Mouse (Mus musculus) layer of hippocampus, postnatal 25 days (tissue): ENCODE measurements at regions not wholly inside any gene's neighbourhood (a gene's known extent, or its start where the extent isn't known, plus 50 kb on each side); places are given as distances from the start of the nearest gene placed in this dataset.
A peak's percentile ranks its signal among the peaks of the same experiment; 100 is the strongest.

Experiments used
- DNase-seq, 2 experiments: peaks; one replicate each; pipeline ENCODE4 v3.0.0; 2022; ENCODE audit warnings: mixed read lengths in 2 of 2, low spot score in 1 of 2; ENCODE audit errors: extremely low spot score in 1 of 2

DNA sequence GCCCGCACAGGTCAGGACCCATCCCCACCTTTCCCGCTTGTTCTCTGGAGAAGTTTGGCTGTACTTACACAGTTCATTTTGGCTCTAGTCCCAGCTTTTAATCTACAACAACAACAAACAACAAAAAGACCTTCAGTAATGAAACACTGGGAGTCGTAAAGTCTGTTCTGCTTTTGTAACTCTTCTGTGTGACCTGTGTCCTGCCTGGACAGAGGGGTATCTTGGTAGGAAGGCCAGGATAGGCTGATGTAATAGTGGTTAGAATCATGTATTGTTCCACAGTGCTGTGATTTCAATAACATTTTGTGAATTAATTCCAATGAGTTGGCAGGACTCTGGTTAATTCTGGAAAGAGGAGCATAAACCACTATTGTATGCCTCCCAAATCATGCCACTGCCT, 136.9 kb downstream of the Barhl2 start:
- no peak for DNase-seq

DNA sequence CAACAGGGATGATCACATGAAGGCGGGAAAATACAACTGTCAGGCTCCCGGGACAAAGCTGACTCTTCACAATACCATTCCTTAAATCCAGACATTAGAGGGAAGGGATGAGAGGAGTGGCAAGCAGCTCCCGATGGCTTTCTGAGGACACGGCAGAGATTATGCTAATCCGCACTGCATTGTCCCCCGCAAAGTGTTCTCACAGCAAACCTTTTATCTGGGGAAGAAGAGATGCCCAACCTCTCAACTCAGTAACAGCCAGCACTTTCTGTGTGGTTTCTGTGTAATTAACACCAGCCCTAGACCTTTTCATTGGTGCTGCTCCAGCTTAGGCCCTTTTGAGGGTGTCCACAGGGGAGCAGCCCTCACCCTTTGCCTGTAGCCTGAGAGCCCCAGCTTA, 137.9 kb downstream of the Barhl2 start:
- DNase-seq, result no peak

DNA sequence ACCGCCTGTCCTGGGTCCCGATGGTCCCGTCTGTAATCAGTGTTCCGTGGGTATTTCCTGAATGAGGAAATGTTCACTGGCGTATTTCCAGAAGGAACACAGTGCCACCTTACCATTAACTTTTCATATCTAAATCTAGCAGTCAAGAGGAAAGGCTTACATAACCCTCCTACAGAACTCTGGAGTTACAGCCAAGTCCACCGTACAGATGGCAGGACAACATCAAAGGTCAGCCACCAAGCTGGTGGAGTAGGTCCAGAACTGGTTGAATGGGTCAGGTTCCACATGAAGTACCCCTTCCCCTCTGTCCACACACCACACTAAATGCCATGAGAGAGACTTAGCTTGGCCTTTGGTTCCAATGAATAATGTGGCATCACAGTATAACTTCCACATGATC, 139.7 kb downstream of the Barhl2 start:
- no peak for DNase-seq

GRCm38 (mm10) chr5:106313874-106314273, 144.1 kb downstream of the Barhl2 start:
- no peak for DNase-seq

DNA sequence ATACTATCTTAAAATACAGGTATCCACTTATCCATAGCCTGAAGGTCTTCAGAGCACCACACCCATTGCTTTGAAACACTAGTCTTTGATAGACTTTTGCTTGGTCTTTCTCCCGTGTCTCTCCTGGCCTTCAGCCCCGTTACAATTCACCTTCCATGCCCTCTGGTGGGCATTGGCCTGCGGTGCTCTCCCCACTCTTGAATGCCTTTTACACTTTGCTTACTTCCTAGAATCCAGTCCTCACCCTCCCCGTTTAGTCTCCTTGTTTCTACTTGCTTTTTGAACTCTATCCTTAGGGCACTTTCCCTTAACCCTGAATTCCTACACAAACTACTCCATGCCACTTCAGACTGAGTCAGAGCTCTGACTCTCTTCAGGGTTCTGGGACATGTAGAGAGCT, 156.6 kb downstream of the Barhl2 start:
- DNase-seq, result no peak

GRCm38 (mm10) chr5:106296721-106297120, 161.2 kb downstream of the Barhl2 start:
- no peak for DNase-seq

- no peak for DNase-seq
Observed at GRCm38 (mm10) chr5:106295993-106296392, 162.0 kb downstream of the Barhl2 start.

GRCm38 (mm10) chr5:106295538-106295937, 162.4 kb downstream of the Barhl2 start:
- no peak for DNase-seq

DNA sequence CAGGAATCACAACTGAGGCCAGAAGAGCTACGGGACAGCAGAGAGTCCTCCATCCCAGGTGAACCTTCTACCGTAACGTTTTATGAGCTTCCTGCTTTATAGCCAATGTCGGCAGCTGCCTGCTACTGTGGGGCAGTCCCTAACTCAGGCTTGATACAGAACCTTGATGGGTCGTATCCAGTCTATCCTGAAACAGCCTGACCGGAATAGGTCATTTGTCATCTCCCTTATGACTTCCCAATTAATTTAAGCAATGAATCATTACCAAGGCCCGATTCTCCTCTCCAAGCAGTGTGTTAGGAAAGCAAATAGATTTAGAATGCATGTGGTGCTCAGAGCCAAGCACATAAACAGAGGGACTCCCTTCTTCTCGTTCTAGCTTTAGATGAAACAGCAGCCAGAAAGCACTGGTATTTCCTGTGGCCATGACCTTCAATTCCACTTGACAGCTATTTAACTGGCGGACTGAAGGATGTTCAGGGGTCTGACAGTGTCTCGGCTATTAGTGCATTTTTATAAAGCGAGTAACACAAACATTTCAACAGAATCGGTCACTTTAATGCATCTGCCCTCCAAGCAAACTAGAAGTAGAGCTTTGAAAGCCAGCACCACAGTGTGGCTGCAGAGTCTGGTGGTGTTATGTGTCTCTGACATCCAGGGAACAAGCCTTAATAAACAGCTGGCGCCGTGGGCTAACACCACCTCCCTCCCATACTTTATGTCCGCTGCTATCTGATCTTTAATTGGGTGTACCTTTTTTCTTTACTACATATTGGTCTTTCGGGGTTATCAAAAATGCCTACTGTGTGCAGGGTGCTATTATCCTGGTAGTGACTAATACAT, 165.4 kb downstream of the Barhl2 start:
- DNase-seq, result no peak

GRCm38 (mm10) chr5:106285152-106285551, 172.8 kb downstream of the Barhl2 start:
- DNase-seq, result no peak

DNA sequence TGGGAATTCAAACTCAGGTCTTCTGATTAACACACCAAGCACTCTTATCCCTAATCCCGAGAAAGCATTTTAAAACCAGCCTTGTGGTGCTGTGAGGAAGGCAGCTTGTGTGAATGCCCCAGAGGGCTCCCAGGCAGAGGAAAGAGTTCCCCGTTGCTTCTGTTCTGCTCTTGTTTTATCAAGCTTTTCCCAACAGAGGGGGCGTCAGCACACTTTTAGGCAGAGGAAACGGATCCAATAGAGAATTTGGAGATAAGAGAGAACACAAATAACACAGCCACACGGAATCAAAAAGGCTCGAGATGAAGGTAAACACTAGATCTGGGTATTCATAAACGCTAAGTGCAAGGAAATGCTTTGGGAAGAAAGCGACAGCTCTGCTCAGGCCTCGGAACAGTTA, 173.2 kb downstream of the Barhl2 start:
- no peak for DNase-seq

DNA sequence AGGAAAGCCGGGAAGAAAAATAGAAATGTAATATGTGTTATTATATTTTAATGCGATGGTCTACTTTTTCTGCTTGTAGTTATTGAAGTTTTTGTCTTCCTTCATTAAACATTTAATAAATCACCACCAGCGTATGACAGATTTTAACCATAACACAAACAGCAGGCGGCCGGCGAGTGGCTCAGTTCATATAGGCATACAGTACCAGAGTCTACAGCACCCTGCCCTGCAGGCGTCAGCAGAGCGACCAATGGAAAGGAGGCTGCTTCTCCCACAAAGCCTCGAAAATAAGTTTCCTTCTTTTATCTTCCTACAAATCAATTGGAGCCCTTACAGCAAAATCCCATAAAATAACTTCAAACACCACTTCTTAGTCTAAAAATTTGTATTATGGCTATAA, 175.3 kb downstream of the Barhl2 start:
- DNase-seq, result no peak

GRCm38 (mm10) chr5:106277786-106278185, 180.2 kb downstream of the Barhl2 start:
- no peak for DNase-seq

DNA sequence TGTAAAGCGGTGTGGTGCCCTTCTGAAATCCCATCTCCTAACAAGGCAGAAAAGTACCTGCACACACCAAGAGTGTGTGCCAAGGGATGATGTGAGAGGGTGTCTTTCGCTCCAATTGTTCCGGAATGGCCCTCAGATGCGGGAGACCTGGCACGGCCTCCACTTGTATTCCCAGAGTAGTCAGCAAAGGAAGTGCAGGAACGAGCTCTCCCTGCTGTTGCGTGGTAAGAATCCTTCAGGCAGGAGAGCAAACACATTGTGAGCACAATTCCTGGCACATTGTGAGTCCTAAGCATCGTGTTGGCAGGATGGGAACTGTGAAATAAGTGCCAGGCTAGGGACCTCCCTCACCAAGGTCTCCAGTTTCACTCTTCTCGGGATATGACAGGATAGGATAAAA, 180.7 kb downstream of the Barhl2 start:
- DNase-seq, result no peak

- DNase-seq, result peak in 1 of 2 experiments; percentile 21
Observed at GRCm38 (mm10) chr5:106276186-106276585, 181.8 kb downstream of the Barhl2 start.

- DNase-seq, result no peak
Observed at GRCm38 (mm10) chr5:106274617-106275016, 183.3 kb downstream of the Barhl2 start.

- DNase-seq, result no peak
Observed at GRCm38 (mm10) chr5:106264536-106264935, 193.4 kb downstream of the Barhl2 start.

GRCm38 (mm10) chr5:106257179-106257578, 200.8 kb downstream of the Barhl2 start:
- DNase-seq, result no peak

GRCm38 (mm10) chr5:106229154-106229553, 228.8 kb downstream of the Barhl2 start:
- DNase-seq, result no peak

GRCm38 (mm10) chr5:106224141-106224540, 233.8 kb downstream of the Barhl2 start:
- no peak for DNase-seq

DNA sequence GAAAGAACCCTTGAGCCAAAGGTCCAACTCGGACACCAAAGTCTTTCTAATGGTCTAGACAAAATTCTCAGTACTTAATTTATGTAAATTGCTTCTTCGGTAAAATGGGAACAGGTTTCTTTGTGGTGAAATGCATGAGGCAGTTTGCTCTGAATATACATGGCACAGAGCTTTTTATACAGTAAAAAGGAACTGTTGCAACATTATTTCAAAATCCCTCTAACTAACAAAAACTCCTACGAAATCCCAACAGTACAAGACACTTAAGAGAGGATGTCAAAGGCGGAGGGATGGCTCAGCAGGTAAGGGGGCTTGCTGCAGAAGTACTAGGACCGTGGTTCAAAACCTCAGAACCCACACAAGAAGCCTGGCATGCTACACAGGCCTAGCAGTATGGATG, 248.4 kb downstream of the Barhl2 start:
- no peak for DNase-seq

DNA sequence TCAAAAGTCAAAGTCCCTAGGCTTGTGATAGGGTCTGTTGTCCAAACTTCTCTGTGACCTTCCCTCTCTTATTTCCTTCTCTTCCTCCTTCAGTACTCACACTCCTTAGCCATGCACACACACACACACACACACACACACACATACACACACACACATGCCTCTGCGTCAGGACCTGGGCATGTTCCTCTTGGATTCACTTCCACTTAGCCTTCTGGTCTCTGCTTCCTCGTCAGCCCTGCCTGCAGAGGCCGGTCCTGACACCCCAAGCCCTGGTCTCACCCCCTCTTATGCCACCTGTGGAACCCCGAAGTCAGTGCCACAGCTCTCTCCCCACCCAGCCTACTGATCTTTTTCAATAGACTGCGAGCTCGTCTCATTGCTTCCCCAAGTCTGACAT, 250.3 kb downstream of the Barhl2 start:
- no peak for DNase-seq

DNA sequence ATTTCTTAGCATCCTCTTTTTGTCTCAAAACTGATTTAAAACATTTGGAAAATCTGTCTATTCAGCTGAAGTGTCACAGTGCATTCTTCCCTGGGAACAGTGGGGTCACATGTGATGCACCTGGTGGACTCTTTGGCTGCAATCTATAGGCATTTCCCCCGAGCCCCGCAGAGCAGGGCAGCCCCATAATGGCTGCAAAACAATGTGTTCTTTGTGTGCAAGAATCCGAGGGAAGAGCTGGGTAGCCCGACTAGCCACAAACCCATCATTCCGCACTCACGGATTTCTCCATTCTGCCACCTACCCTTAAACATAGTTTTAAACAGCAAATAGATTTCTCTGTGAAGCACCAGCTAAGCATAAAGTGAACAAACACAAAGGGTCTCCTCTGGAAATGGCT, 252.2 kb downstream of the Barhl2 start:
- no peak for DNase-seq
